Mouse (Mus musculus) lung, adult 2 months (tissue): Measurements from ENCODE around the gene 1700034J05Rik. TPM values are rescaled to one million over a fixed set of nuclear protein-coding genes. Genes with fewer than 3 reads are reported as not detected.

ENCODE experiments used
- DNase-seq: peaks from one replicate; pipeline ENCODE4 v3.0.0; 2022
- H3K4me1 ChIP-seq: fragments of 200-500 bp; 2 replicates; pipeline ENCODE4 v1.6.1; 2011; ENCODE audit warnings: low read length; ENCODE audit not compliant: control insufficient read depth, insufficient read depth
- H3K4me3 ChIP-seq: fragments of 200-500 bp; replicated peaks from 2 replicates; pipeline ENCODE3; 2011; ENCODE audit warnings: low read depth, mild to moderate bottlenecking, control low read depth, low read length; ENCODE audit errors: extremely low read depth
- CTCF ChIP-seq: fragments of 200-500 bp; IDR thresholded peaks from 2 replicates; pipeline ENCODE4 v1.5.1; 2011; ENCODE audit warnings: mild to moderate bottlenecking, low read length, control low read depth; ENCODE audit not compliant: insufficient read depth
- POLR2A ChIP-seq: fragments of 200-500 bp; IDR thresholded peaks from 2 replicates; pipeline ENCODE4 v1.6.1; 2011; ENCODE audit warnings: low read depth, mild to moderate bottlenecking, control low read depth, low read length, borderline replicate concordance; ENCODE audit errors: extremely low read depth
- WGBS: fragments of 180-500 bp; shearing (Covaris S2); methylation state at CpG from one replicate; pipeline ENCODE4 v1.1.7; 2018; 5-methylcytosine and 5-hydroxymethylcytosine counted together
- polyA plus RNA-seq: library from polyadenylated mRNA; depleted of rRNA; stranded (reverse); fragments of >200 nt; gene quantifications from 2 replicates; pipeline ENCODE4 v1.2.3, GENCODE M21; 2012

The 1700034J05Rik gene
- polyA plus RNA-seq, 1 experiment = not detected

DNA sequence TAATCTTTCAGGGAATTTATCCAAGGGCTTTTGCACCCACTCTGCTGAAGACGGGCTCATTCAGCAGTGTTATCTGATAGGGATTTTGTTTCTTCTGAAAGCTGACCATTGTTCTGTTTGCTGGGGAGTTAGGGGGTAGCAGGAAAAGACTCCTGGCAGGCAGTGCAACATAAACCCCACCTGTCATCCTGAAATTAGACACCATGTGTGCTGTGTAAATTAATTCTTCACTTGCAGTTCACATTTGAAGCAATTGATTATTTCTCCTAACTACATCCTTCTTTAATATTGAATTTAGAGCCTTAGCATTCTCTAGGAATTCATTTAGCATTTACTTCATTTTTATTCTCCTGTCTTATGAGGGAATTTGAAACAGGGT, 3.8 kb downstream of the 1700034J05Rik start:
- DNase-seq = no peak
- WGBS = 48% methylated on average over 1 of the region's 1 CpGs
- peaks cover 11% of the 10 kb centered on the region for H3K4me1 ChIP-seq
- no peak for TF ChIP-seq POLR2A
- H3K4me3 ChIP-seq = no peak overlapping the region

- TF ChIP-seq POLR2A (no peak), CTCF (no peak)
- DNase-seq = no peak
- H3K4me3 ChIP-seq = no peak overlapping the region
- WGBS = 49% methylated on average over 10 of the region's 10 CpGs
- peaks cover 15% of the 10 kb centered on the region for H3K4me1 ChIP-seq
These were observed 4.4 kb downstream of the 1700034J05Rik start for GRCm38 (mm10) chr6:146949682-146950453.

- 48% methylated on average over 4 of the region's 4 CpGs for WGBS
- no peak for TF ChIP-seq CTCF
- no peak for TF ChIP-seq POLR2A
- H3K4me3 ChIP-seq = no peak overlapping the region
- H3K4me1 ChIP-seq = peaks cover 18% of the 10 kb centered on the region
- no peak for DNase-seq
These were observed 7.0 kb downstream of the 1700034J05Rik start for GRCm38 (mm10) chr6:146947186-146947585.

DNA sequence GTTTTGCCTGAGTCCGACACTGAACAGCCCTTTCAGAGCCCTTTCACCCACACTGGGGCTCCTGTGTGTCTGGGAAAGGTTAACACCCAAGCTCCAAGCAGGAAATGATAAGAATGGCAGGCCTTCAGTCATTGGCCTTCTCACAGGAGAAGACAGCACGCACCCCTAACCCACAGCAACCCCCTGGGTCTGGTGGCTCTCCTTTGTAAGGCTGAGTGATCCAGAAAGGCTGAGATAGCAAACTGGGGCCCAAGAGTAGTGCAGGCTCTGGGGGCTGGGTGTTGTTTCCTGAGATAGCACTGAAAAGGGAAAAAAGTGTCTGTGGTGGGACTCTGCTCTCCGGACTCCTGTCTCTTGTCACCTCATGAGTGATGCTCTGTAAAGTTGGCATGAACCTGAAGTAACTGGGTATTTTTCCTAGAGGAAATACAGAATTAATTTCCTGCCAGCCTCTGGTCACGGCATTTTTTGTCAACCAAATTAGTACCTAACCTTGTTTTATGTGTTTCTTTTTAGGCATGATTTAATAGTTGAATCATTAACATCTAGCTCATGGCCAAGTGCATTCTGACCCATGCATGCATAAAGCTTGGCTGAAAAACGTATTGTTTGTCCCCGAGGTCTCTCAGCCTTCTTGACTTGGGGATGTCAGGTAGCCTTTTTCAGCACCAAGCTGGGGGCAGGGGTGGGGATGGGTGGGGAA, 7.7 kb downstream of the 1700034J05Rik start:
- 61% methylated on average over 6 of the region's 6 CpGs for WGBS

DNA sequence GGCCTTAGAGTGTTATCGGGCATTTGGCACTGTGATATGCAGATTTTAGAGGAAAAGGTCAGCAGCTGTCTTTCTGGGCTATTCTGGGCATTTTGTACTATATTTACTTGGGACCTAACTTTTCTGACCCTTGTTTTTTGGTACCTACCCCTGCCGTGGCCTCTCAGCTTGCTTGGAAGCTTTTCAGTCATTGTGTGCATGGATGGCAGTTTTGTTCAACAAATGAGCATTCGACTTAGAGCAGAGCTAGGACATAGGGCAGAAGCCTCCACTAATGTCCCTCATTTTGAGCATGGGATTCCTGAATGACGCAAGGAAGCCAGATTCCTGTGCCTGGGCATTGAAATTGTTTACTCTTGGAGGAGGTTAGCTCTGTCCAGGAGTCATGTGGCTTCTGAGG, 9.4 kb downstream of the 1700034J05Rik start:
- WGBS = 35% methylated on average over 4 of the region's 4 CpGs
- Histone ChIP-seq H3K4me3 (no peak overlapping the region), H3K4me1 (peaks cover 16% of the 10 kb centered on the region)
- DNase-seq = no peak
- TF ChIP-seq POLR2A (no peak), CTCF (no peak)

More for the DNA sequence above, 7.7 kb downstream of the 1700034J05Rik start:
- Histone ChIP-seq H3K4me3 (no peak overlapping the region), H3K4me1 (peaks cover 18% of the 10 kb centered on the region)
- no peak for DNase-seq
- TF ChIP-seq CTCF = no peak
- no peak for TF ChIP-seq POLR2A

DNA sequence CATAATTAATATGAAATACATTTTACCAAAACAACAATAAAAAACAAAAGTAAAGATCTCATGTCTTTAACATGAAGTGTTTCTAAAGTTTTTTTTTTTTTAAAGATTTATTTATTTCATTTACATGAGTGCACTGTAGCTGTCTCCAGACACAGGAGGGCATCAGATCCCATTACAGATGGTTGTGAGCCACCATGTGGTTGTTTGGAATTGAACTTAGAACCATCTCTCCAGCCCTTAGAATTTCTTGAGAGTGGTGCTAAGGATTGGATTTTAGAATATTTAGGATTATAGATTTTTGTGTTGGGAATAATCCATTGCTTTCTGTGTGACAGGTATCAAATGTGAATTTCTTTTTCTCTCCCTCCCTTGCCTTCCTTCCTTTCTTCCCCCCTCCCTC, 10.2 kb downstream of the 1700034J05Rik start:
- Histone ChIP-seq H3K4me1 (peaks cover 19% of the 10 kb centered on the region), H3K4me3 (no peak overlapping the region)
- DNase-seq = no peak
- TF ChIP-seq CTCF (no peak), POLR2A (no peak)

DNA sequence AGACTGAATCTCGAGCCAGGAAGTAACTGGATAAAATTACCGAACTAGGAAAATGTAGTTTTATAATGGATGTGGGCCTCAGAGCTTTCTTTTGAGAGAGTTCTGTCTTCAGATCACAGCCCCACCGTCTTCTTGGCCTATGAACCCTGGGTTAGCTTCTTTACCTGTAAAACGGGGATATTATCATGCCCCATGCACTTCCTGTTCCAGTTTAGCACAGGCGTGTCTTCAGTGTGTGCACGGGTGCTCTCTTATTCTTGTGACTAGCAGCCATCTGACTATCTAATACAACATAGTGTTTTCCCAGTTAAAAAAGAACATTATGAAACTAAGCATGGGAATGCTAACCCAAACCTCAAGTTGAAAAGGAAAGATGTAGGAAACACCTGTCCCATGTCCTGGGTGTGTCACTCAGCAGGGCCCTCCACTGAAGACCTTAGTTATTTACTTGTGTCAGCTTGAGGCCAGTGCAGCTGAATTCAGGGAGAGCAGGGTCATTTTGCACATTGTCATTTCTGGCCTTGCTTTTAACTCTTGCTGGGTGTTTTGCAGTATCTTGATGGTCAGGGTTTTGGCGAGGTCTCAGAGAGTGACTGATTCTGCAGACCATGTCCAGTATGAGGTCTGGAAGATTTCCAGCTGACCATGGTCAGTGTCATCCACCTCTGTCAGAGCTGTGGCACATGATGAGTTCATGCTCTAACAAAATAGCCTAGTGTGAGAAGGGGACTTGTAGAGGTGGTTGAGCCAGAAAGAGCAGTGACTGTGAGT, 12.5 kb downstream of the 1700034J05Rik start:
- H3K4me1 ChIP-seq = peaks cover 19% of the 10 kb centered on the region
- WGBS = 64% methylated on average over 7 of the region's 7 CpGs
- TF ChIP-seq CTCF = no peak
- no peak for TF ChIP-seq POLR2A
- DNase-seq = no peak
- H3K4me3 ChIP-seq = no peak overlapping the region

- Histone ChIP-seq H3K4me1 (peaks cover 9% of the 10 kb centered on the region; the same call in 1 of the 2 replicates), H3K4me3 (no peak overlapping the region)
- 61% methylated on average over 8 of the region's 8 CpGs for WGBS
- TF ChIP-seq POLR2A = no peak
- TF ChIP-seq CTCF = no peak
- no peak for DNase-seq
These were observed 15.2 kb downstream of the 1700034J05Rik start for GRCm38 (mm10) chr6:146939026-146939425.

GRCm38 (mm10) chr6:146935957-146936356, 18.3 kb downstream of the 1700034J05Rik start:
- WGBS = 73% methylated on average over 6 of the region's 6 CpGs
- no peak for DNase-seq

More at GRCm38 (mm10) chr6:146935957-146936356, 18.3 kb downstream of the 1700034J05Rik start:
- Histone ChIP-seq H3K4me3 (no peak overlapping the region), H3K4me1 (peaks cover 9% of the 10 kb centered on the region)
- TF ChIP-seq POLR2A (no peak), CTCF (no peak)
